Mouse (Mus musculus): Measurements from ENCODE around the gene Mtap. TPM values are rescaled to one million over a fixed set of nuclear protein-coding genes. Genes with fewer than 3 reads are reported as not detected.

The Mtap gene
- polyA plus RNA-seq, 1 experiment from 2014 or later: 49.1 TPM

GRCm38 (mm10) chr4:89180121-89180520 is 43.2 kb downstream of the Mtap start:
- Histone ChIP-seq H3K9me3 (ENCODE audit: control insufficient read depth, low read length) (no peaks in the 10 kb centered on the region), H3K36me3 (ENCODE audit: control insufficient read depth, insufficient read depth, low read length) (peaks cover 14% of the 10 kb centered on the region), H3K4me3 (ENCODE audit: low read length) (no peak overlapping the region), H3K4me2 (ENCODE audit: low read depth, low read length) (no peak overlapping the region), H3K27me3 (replicated peaks; ENCODE audit: control insufficient read depth, insufficient read depth, low read length) (no peaks in the 10 kb centered on the region), H3K27ac (ENCODE audit: low read length) (no peak overlapping the region), H3K9ac (ENCODE audit: low read depth, low read length) (no peak overlapping the region), H3K4me1 (ENCODE audit: control insufficient read depth, insufficient read depth, low read length) (no peaks in the 10 kb centered on the region)
- 92% methylated on average over 5 of the region's 5 CpGs for WGBS
- no peak for ATAC-seq

GRCm38 (mm10) chr4:89181656-89182055 is 44.7 kb downstream of the Mtap start:
- H3K4me1 ChIP-seq (ENCODE audit: control insufficient read depth, insufficient read depth, low read length): no peaks in the 10 kb centered on the region
- no peak for ATAC-seq
- WGBS: 95% methylated on average over 2 of the region's 2 CpGs
- H3K9ac ChIP-seq (ENCODE audit: low read depth, low read length): no peak overlapping the region
- H3K9me3 ChIP-seq (ENCODE audit: control insufficient read depth, low read length): no peaks in the 10 kb centered on the region
- no peak overlapping the region for H3K4me3 ChIP-seq (ENCODE audit: low read length)
- peaks cover 14% of the 10 kb centered on the region for H3K36me3 ChIP-seq (ENCODE audit: control insufficient read depth, insufficient read depth, low read length)
- no peak overlapping the region for H3K4me2 ChIP-seq (ENCODE audit: low read depth, low read length)
- no peaks in the 10 kb centered on the region for H3K27me3 ChIP-seq (replicated peaks; ENCODE audit: control insufficient read depth, insufficient read depth, low read length)
- H3K27ac ChIP-seq (ENCODE audit: low read length): no peak overlapping the region

- peaks cover 14% of the 10 kb centered on the region; the same call in 1 of the 2 replicates for H3K36me3 ChIP-seq (ENCODE audit: control insufficient read depth, insufficient read depth, low read length)
- H3K9me3 ChIP-seq (ENCODE audit: control insufficient read depth, low read length): no peaks in the 10 kb centered on the region
- 95% methylated on average over 3 of the region's 3 CpGs for WGBS
- H3K27me3 ChIP-seq (replicated peaks; ENCODE audit: control insufficient read depth, insufficient read depth, low read length): no peaks in the 10 kb centered on the region
- no peak for ATAC-seq
- no peaks in the 10 kb centered on the region for H3K4me1 ChIP-seq (ENCODE audit: control insufficient read depth, insufficient read depth, low read length)
- H3K27ac ChIP-seq (ENCODE audit: low read length): no peak overlapping the region
- H3K4me3 ChIP-seq (ENCODE audit: low read length): no peak overlapping the region
- no peak overlapping the region for H3K9ac ChIP-seq (ENCODE audit: low read depth, low read length)
- no peak overlapping the region for H3K4me2 ChIP-seq (ENCODE audit: low read depth, low read length)
Observed at GRCm38 (mm10) chr4:89182486-89182885, 45.6 kb downstream of the Mtap start.

- H3K4me2 ChIP-seq (ENCODE audit: low read depth, low read length): no peak overlapping the region
- ATAC-seq: no peak
- H3K36me3 ChIP-seq (ENCODE audit: control insufficient read depth, insufficient read depth, low read length): no peaks in the 10 kb centered on the region
- no peaks in the 10 kb centered on the region for H3K9me3 ChIP-seq (ENCODE audit: control insufficient read depth, low read length)
- WGBS: 81% methylated on average over 4 of the region's 4 CpGs
- H3K27me3 ChIP-seq (replicated peaks; ENCODE audit: control insufficient read depth, insufficient read depth, low read length): no peaks in the 10 kb centered on the region
- H3K27ac ChIP-seq (ENCODE audit: low read length): no peak overlapping the region
- no peak overlapping the region for H3K4me3 ChIP-seq (ENCODE audit: low read length)
- no peaks in the 10 kb centered on the region for H3K4me1 ChIP-seq (ENCODE audit: control insufficient read depth, insufficient read depth, low read length)
- H3K9ac ChIP-seq (ENCODE audit: low read depth, low read length): no peak overlapping the region
Observed at GRCm38 (mm10) chr4:89195481-89195880, 58.6 kb downstream of the Mtap start.

GRCm38 (mm10) chr4:89197128-89197527 is 60.2 kb downstream of the Mtap start:
- no peak for ATAC-seq
- H3K27ac ChIP-seq (ENCODE audit: low read length): no peak overlapping the region

GRCm38 (mm10) chr4:89200806-89201205 is 63.9 kb downstream of the Mtap start:
- H3K4me1 ChIP-seq (ENCODE audit: control insufficient read depth, insufficient read depth, low read length): no peaks in the 10 kb centered on the region
- no peaks in the 10 kb centered on the region for H3K36me3 ChIP-seq (ENCODE audit: control insufficient read depth, insufficient read depth, low read length)
- no peak overlapping the region for H3K4me3 ChIP-seq (ENCODE audit: low read length)
- H3K9me3 ChIP-seq (ENCODE audit: control insufficient read depth, low read length): no peaks in the 10 kb centered on the region
- WGBS: 88% methylated on average over 1 of the region's 1 CpGs
- no peaks in the 10 kb centered on the region for H3K27me3 ChIP-seq (replicated peaks; ENCODE audit: control insufficient read depth, insufficient read depth, low read length)
- no peak overlapping the region for H3K9ac ChIP-seq (ENCODE audit: low read depth, low read length)
- ATAC-seq: no peak
- H3K27ac ChIP-seq (ENCODE audit: low read length): no peak overlapping the region
- no peak overlapping the region for H3K4me2 ChIP-seq (ENCODE audit: low read depth, low read length)

More at GRCm38 (mm10) chr4:89197128-89197527, 60.2 kb downstream of the Mtap start:
- Histone ChIP-seq H3K4me2 (ENCODE audit: low read depth, low read length) (no peak overlapping the region), H3K4me1 (ENCODE audit: control insufficient read depth, insufficient read depth, low read length) (no peaks in the 10 kb centered on the region), H3K36me3 (ENCODE audit: control insufficient read depth, insufficient read depth, low read length) (no peaks in the 10 kb centered on the region), H3K9ac (ENCODE audit: low read depth, low read length) (no peak overlapping the region), H3K9me3 (ENCODE audit: control insufficient read depth, low read length) (no peaks in the 10 kb centered on the region), H3K27me3 (replicated peaks; ENCODE audit: control insufficient read depth, insufficient read depth, low read length) (no peaks in the 10 kb centered on the region), H3K4me3 (ENCODE audit: low read length) (no peak overlapping the region)

- Histone ChIP-seq H3K27ac (ENCODE audit: low read length) (no peak overlapping the region), H3K9ac (ENCODE audit: low read depth, low read length) (no peak overlapping the region), H3K4me3 (ENCODE audit: low read length) (no peak overlapping the region), H3K9me3 (ENCODE audit: control insufficient read depth, low read length) (no peaks in the 10 kb centered on the region), H3K4me2 (ENCODE audit: low read depth, low read length) (no peak overlapping the region), H3K36me3 (ENCODE audit: control insufficient read depth, insufficient read depth, low read length) (no peaks in the 10 kb centered on the region), H3K27me3 (replicated peaks; ENCODE audit: control insufficient read depth, insufficient read depth, low read length) (no peaks in the 10 kb centered on the region), H3K4me1 (ENCODE audit: control insufficient read depth, insufficient read depth, low read length) (no peaks in the 10 kb centered on the region)
- no peak for ATAC-seq
Observed at GRCm38 (mm10) chr4:89209310-89209709, 72.4 kb downstream of the Mtap start.

- Histone ChIP-seq H3K36me3 (ENCODE audit: control insufficient read depth, insufficient read depth, low read length) (no peaks in the 10 kb centered on the region), H3K4me3 (ENCODE audit: low read length) (no peak overlapping the region), H3K4me1 (ENCODE audit: control insufficient read depth, insufficient read depth, low read length) (no peaks in the 10 kb centered on the region), H3K27me3 (replicated peaks; ENCODE audit: control insufficient read depth, insufficient read depth, low read length) (no peaks in the 10 kb centered on the region), H3K9ac (ENCODE audit: low read depth, low read length) (no peak overlapping the region), H3K9me3 (ENCODE audit: control insufficient read depth, low read length) (no peaks in the 10 kb centered on the region), H3K27ac (ENCODE audit: low read length) (no peak overlapping the region), H3K4me2 (ENCODE audit: low read depth, low read length) (no peak overlapping the region)
- 71% methylated on average over 7 of the region's 7 CpGs for WGBS
- no peak for ATAC-seq
Observed at GRCm38 (mm10) chr4:89210314-89210713, 73.4 kb downstream of the Mtap start.

GRCm38 (mm10) chr4:89212178-89212577 is 75.3 kb downstream of the Mtap start:
- ATAC-seq: no peak
- H3K4me3 ChIP-seq (ENCODE audit: low read length): no peak overlapping the region
- no peaks in the 10 kb centered on the region for H3K27me3 ChIP-seq (replicated peaks; ENCODE audit: control insufficient read depth, insufficient read depth, low read length)
- H3K9me3 ChIP-seq (ENCODE audit: control insufficient read depth, low read length): no peaks in the 10 kb centered on the region
- H3K27ac ChIP-seq (ENCODE audit: low read length): no peak overlapping the region
- H3K36me3 ChIP-seq (ENCODE audit: control insufficient read depth, insufficient read depth, low read length): no peaks in the 10 kb centered on the region
- H3K4me2 ChIP-seq (ENCODE audit: low read depth, low read length): no peak overlapping the region
- no peak overlapping the region for H3K9ac ChIP-seq (ENCODE audit: low read depth, low read length)
- WGBS: 76% methylated on average over 3 of the region's 3 CpGs
- H3K4me1 ChIP-seq (ENCODE audit: control insufficient read depth, insufficient read depth, low read length): no peaks in the 10 kb centered on the region
